18 mouse cellular contexts compared by ENCODE assay signal in the genomic region with DNA sequence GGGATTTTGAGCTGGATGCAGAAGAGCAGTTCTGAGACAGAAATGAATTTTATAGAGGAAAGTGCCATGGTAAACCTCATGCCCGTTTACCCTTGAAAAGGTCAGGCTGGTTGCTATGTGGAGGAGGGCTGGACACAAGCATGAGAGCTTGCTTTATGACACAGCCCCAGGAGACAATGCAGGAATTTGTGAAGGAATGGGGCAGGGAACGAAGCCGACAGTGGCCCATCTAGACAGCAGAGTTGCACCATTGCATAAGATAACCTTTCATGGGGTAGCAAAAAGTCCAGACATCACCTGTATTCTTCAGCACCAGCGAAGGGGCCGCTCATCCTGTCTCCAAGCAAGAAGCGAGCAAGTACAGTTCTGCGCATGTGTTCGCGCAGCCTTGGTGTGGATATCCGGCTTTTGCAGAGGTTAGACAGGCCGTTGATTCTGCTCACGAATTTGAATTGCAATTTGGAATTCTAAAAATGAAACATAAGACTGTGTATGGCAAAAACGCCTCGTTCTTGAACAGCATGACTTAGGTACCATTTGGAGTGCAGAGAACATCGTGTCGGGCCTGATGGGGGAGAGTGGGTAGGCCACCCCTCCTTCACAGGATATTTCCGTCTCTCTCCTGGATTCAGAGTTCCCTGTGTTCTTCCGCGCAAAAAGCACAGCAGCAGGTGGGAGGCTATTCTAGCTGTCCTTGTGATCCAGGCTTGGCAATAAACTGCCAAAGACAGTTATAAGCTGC. TPM values are rescaled to one million over a fixed set of nuclear protein-coding genes. Genes with fewer than 3 reads are reported as not detected.
DNase-seq lines count a peak whose midpoint lies in the region; ATAC-seq lines count a peak whose summit lies in the region.
"Had no signal": no experiment of that assay in that cellular context is flagged by ENCODE, and none has a peak within 500 bp of the region (broad histone marks: within the 10 kb centered on the region; RNA-seq: fewer than 3 reads in every experiment).

No protein-coding gene starts in this region.

- no peaks in the 10 kb centered on the region for H3K9me3 ChIP-seq in hindbrain, embryonic 14.5 days (ENCODE audit: control insufficient read depth, low read length)
- no peaks in the 10 kb centered on the region for H3K9me3 ChIP-seq in hindbrain, embryonic 16.5 days (ENCODE audit: control insufficient read depth, low read length)
- H3K9me3 ChIP-seq: intestine, embryonic 15.5 days had no signal

- H3K36me3 ChIP-seq in hindbrain, embryonic 14.5 days (replicated peaks; ENCODE audit: control insufficient read depth, insufficient read depth) = no peaks in the 10 kb centered on the region
- H3K36me3 ChIP-seq in hindbrain, embryonic 16.5 days (ENCODE audit: control insufficient read depth, insufficient read depth, low read length) = no peaks in the 10 kb centered on the region
- H3K36me3 ChIP-seq: intestine, embryonic 15.5 days had no signal

- no peak overlapping the region for H3K9ac ChIP-seq in hindbrain, embryonic 14.5 days
- H3K9ac ChIP-seq in hindbrain, embryonic 16.5 days (ENCODE audit: low read depth, low read length) = no peak overlapping the region
- H3K9ac ChIP-seq: intestine, embryonic 15.5 days; liver, embryonic 14.5 days had no signal

- DNase-seq in hindbrain, embryonic 14.5 days (ENCODE audit: low spot score) = no peak
- DNase-seq in layer of hippocampus, adult 9-10 months (ENCODE audit: low spot score) = peak; percentile 45
- peak; percentile 55 to 68 for DNase-seq in right cerebral cortex, postnatal 10 days (ENCODE audit: low spot score in 2 of 2)
- no peak for DNase-seq in ovary, adult 18-20 months (ENCODE audit: low spot score)
- DNase-seq in adrenal gland, postnatal 36 days = no peak
- DNase-seq: adrenal gland, adult 2 months; gastrocnemius, postnatal 10 days; heart, postnatal 10 days; kidney, postnatal 4 days; thymus, postnatal 25 days had no signal

- H3K27ac ChIP-seq in hindbrain, embryonic 14.5 days = 0 out of 2 replicates have a peak overlapping the region, but pooled peaks have one; percentile 11
- H3K27ac ChIP-seq in hindbrain, embryonic 16.5 days (ENCODE audit: low read depth, low read length) = no peak overlapping the region
- 0 out of 2 replicates have a peak overlapping the region, but pooled peaks have one; percentile 3 for H3K27ac ChIP-seq in brown adipose tissue, adult 24 weeks (replicated peaks; ENCODE audit: low read depth, low read length)
- H3K27ac ChIP-seq: intestine, embryonic 15.5 days; liver, embryonic 14.5 days; macrophage had no signal

- 79% methylated on average over 19 of the region's 19 CpGs for WGBS in hindbrain, embryonic 14.5 days
- WGBS in hindbrain, embryonic 16.5 days = 76% methylated on average over 19 of the region's 19 CpGs

- no peak for ATAC-seq in hindbrain, embryonic 14.5 days (ENCODE audit: low FRiP score)
- no peak for ATAC-seq in hindbrain, embryonic 16.5 days
- ATAC-seq in inflammation-experienced regulatory T-cells, adult 6 months = no peak
- ATAC-seq: intestine, embryonic 15.5 days had no signal

- H3K4me1 ChIP-seq in hindbrain, embryonic 14.5 days (replicated peaks; ENCODE audit: control insufficient read depth, insufficient read depth, low read length) = peaks cover 19% of the 10 kb centered on the region; the same call in 1 of the 2 replicates
- H3K4me1 ChIP-seq in hindbrain, embryonic 16.5 days (ENCODE audit: control insufficient read depth, insufficient read depth, low read depth, low read length) = peaks cover 8% of the 10 kb centered on the region
- H3K4me1 ChIP-seq in brown adipose tissue, adult 24 weeks (ENCODE audit: control insufficient read depth, insufficient read depth, insufficient read length, low read length) = peaks cover 18% of the 10 kb centered on the region

- no peak overlapping the region for H3K4me2 ChIP-seq in hindbrain, embryonic 14.5 days (replicated peaks)
- no peak overlapping the region for H3K4me2 ChIP-seq in hindbrain, embryonic 16.5 days (ENCODE audit: low read length)
- H3K4me2 ChIP-seq: intestine, embryonic 15.5 days had no signal

- H3K27me3 ChIP-seq in hindbrain, embryonic 14.5 days (ENCODE audit: control insufficient read depth, insufficient read depth, low read length) = no peaks in the 10 kb centered on the region
- H3K27me3 ChIP-seq in hindbrain, embryonic 16.5 days (replicated peaks; ENCODE audit: control insufficient read depth, insufficient read depth, low read length) = no peaks in the 10 kb centered on the region
- H3K27me3 ChIP-seq: intestine, embryonic 15.5 days had no signal

- H3K4me3 ChIP-seq in hindbrain, embryonic 14.5 days (replicated peaks; ENCODE audit: low read length) = no peak overlapping the region
- H3K4me3 ChIP-seq in hindbrain, embryonic 16.5 days (ENCODE audit: low read length) = no peak overlapping the region
- H3K4me3 ChIP-seq in brown adipose tissue, adult 24 weeks (ENCODE audit: insufficient read depth, low read depth, low read length) = no peak overlapping the region
- H3K4me3 ChIP-seq: erythroblast, embryonic 14.5 days; intestine, embryonic 15.5 days had no signal

RNA-seq across cellular contexts. Expression of gene Wipf3, which starts 46.7 kb away (rescaled TPM):
- polyA plus RNA-seq in hindbrain, embryonic 14.5 days (2014; fragmentation: Nextera tagmentation; extraction: Ambion mirVana) = 3.3 and 3.5 TPM in 2 replicates
- polyA plus RNA-seq in hindbrain, embryonic 16.5 days (2015; fragmentation: Nextera tagmentation; extraction: Ambion mirVana) = 2.3 and 2.5 TPM in 2 replicates
- 1.1 TPM in 2 replicates for polyA plus RNA-seq in brown adipose tissue, adult 24 weeks (2012; ENCODE audit: insufficient read depth, insufficient read length, missing spikeins)
- polyA plus RNA-seq in inflammation-experienced regulatory T-cells, adult 6 months (2017; shearing (Covaris generic)) = under 1 TPM in 1 of 3 experiments, not detected in 2; 0.19 TPM
- 1 to 10 TPM in 1 of 2 experiments, under 1 TPM in 1; 0.99 to 1.4 TPM for total RNA-seq in adrenal gland, postnatal 36 days (2021)
- total RNA-seq: monocyte, adult 5-6 weeks had no signal
- polyA plus RNA-seq: erythroblast, embryonic 14.5 days; macrophage had no signal

Comparison
In these comparisons a context has a peak if more than half of its experiments do, and no peak if none do; other contexts are left out.
1. DNase-seq: peak in layer of hippocampus, adult 9-10 months (single experiment) and right cerebral cortex, postnatal 10 days (2 of 2); none in hindbrain, embryonic 14.5 days (single experiment), ovary, adult 18-20 months (single experiment) and adrenal gland, postnatal 36 days (0 of 2).